Mouse (Mus musculus) MEL (cell line): ENCODE measurements at regions not wholly inside any gene's neighbourhood (a gene's known extent, or its start where the extent isn't known, plus 50 kb on each side); places are given as distances from the start of the nearest gene placed in this dataset.

Experiments used
- DNase-seq: peaks from one replicate; pipeline ENCODE4 v3.0.0; 2011; ENCODE audit warnings: low read depth, low spot score
- H3K27ac ChIP-seq: 2 replicates; pipeline ENCODE4 v1.5.1; 2012; ENCODE audit warnings: low read depth, mild to moderate bottlenecking, control low read depth, low read length, moderate library complexity; ENCODE audit not compliant: control insufficient read depth
- H3K27me3 ChIP-seq, 2 experiments: fragments of 150-350 bp in 1 of 2; sonication (generic) in 1 of 2; 2 replicates each; pipeline ENCODE4 v1.6.1; 2012; ENCODE audit warnings: low read length in 2 of 2, mild to moderate bottlenecking in 2 of 2, improper control_type of control experiment in 1 of 2, moderate library complexity in 1 of 2; ENCODE audit not compliant: insufficient read depth in 2 of 2, control insufficient read depth in 1 of 2
- H3K36me3 ChIP-seq, 2 experiments: 2 replicates each; pipeline ENCODE4 v1.6.1; 2012 to 2014; ENCODE audit warnings: low read length in 2 of 2, improper control_type of control experiment in 1 of 2, inconsistent platforms in 1 of 2, mild to moderate bottlenecking in 1 of 2; ENCODE audit not compliant: insufficient read depth in 2 of 2, control insufficient read depth in 1 of 2
- H3K4me1 ChIP-seq, 2 experiments: fragments of 150-350 bp in 1 of 2; sonication (generic) in 1 of 2; 2 replicates each; pipeline ENCODE4 v1.6.1; 2012; ENCODE audit warnings: low read length in 2 of 2, improper control_type of control experiment in 1 of 2, mild to moderate bottlenecking in 1 of 2; ENCODE audit not compliant: insufficient read depth in 2 of 2, control insufficient read depth in 1 of 2
- H3K4me3 ChIP-seq, 2 experiments: fragments of 150-350 bp in 1 of 2; sonication (generic) in 1 of 2; 2 replicates each; pipeline ENCODE4 v1.5.1; 2012; ENCODE audit warnings: low read depth in 2 of 2, low read length in 2 of 2, mild to moderate bottlenecking in 2 of 2, moderate library complexity in 2 of 2, control low read depth in 1 of 2, improper control_type of control experiment in 1 of 2; ENCODE audit not compliant: control insufficient read depth in 1 of 2, insufficient read depth in 1 of 2
- H3K79me2 ChIP-seq: 2 replicates; pipeline ENCODE4 v1.6.1; 2012; ENCODE audit warnings: mild to moderate bottlenecking, low read length, moderate library complexity; ENCODE audit not compliant: control insufficient read depth, poor library complexity, insufficient read depth
- H3K9ac ChIP-seq: 2 replicates; pipeline ENCODE4 v1.6.1; 2012; ENCODE audit warnings: low read depth, mild to moderate bottlenecking, control low read depth, low read length, moderate library complexity; ENCODE audit not compliant: control insufficient read depth, poor library complexity, severe bottlenecking
- H3K9me3 ChIP-seq: fragments of 150-350 bp; sonication (generic); replicated peaks from 2 replicates; pipeline ENCODE4 v1.6.1; 2012; ENCODE audit warnings: mild to moderate bottlenecking, low read length, improper control_type of control experiment, moderate library complexity; ENCODE audit not compliant: insufficient read depth
- BHLHE40 ChIP-seq: IDR thresholded peaks from 2 replicates; pipeline ENCODE4 v1.6.1; 2012; ENCODE audit warnings: low read depth, mild to moderate bottlenecking, inconsistent platforms, low read length, improper control_type of control experiment, borderline replicate concordance
- CHD1 ChIP-seq: IDR thresholded peaks from 2 replicates; pipeline ENCODE4 v1.6.1; 2012; ENCODE audit warnings: low read depth, mild to moderate bottlenecking, inconsistent platforms, low read length, improper control_type of control experiment
- CTCF ChIP-seq, 3 experiments: IDR thresholded peaks in 2 of 3; conservative IDR thresholded peaks in 1 of 3; 2 replicates each; pipeline ENCODE4 v1.5.1; 2011 to 2012; ENCODE audit warnings: low read length in 3 of 3, low read depth in 2 of 3, mild to moderate bottlenecking in 2 of 3, improper control_type of control experiment in 1 of 3, inconsistent platforms in 1 of 3, mixed read lengths in 1 of 3, moderate library complexity in 1 of 3; ENCODE audit not compliant: control insufficient read depth in 1 of 3, insufficient read depth in 1 of 3, poor library complexity in 1 of 3, severe bottlenecking in 1 of 3
- E2F4 ChIP-seq: IDR thresholded peaks from 2 replicates; pipeline ENCODE4 v1.6.1; 2011; ENCODE audit warnings: low read depth, low read length, improper control_type of control experiment, borderline replicate concordance
- ELF1 ChIP-seq: IDR thresholded peaks from 2 replicates; pipeline ENCODE4 v1.6.1; 2014; ENCODE audit warnings: low read depth, mild to moderate bottlenecking, inconsistent platforms, low read length, improper control_type of control experiment, moderate library complexity
- ETS1 ChIP-seq: IDR thresholded peaks from 2 replicates; pipeline ENCODE4 v1.6.1; 2012; ENCODE audit warnings: low read depth, mild to moderate bottlenecking, inconsistent platforms, low read length, improper control_type of control experiment, moderate library complexity
- GATA1 ChIP-seq: IDR thresholded peaks from 2 replicates; pipeline ENCODE4 v1.6.1; 2011; ENCODE audit warnings: low read depth, low read length, improper control_type of control experiment
- JUND ChIP-seq: IDR thresholded peaks from 2 replicates; pipeline ENCODE4 v1.6.1; 2011; ENCODE audit warnings: low read depth, mild to moderate bottlenecking, improper control_type of control experiment, low read length
- KAT2A ChIP-seq: conservative IDR thresholded peaks from 2 replicates; pipeline ENCODE4 v1.6.1; 2012; ENCODE audit warnings: low read depth, low read length, improper control_type of control experiment, inconsistent platforms
- MAX ChIP-seq: IDR thresholded peaks from 2 replicates; pipeline ENCODE4 v1.6.1; 2011; ENCODE audit warnings: low read length, improper control_type of control experiment
- MEF2A ChIP-seq: IDR thresholded peaks from 2 replicates; pipeline ENCODE4 v1.6.1; 2014; ENCODE audit warnings: low read depth, mild to moderate bottlenecking, inconsistent platforms, low read length, improper control_type of control experiment; ENCODE audit not compliant: poor library complexity, insufficient replicate concordance, severe bottlenecking; ENCODE audit errors: extremely low read depth
- MXI1 ChIP-seq: IDR thresholded peaks from 2 replicates; pipeline ENCODE4 v1.6.1; 2011; ENCODE audit warnings: mild to moderate bottlenecking, low read depth, low read length, improper control_type of control experiment
- MYB ChIP-seq: IDR thresholded peaks from 2 replicates; pipeline ENCODE4 v1.6.1; 2011; ENCODE audit warnings: mild to moderate bottlenecking, low read depth, low read length, improper control_type of control experiment
- NRF1 ChIP-seq: IDR thresholded peaks from 2 replicates; pipeline ENCODE4 v1.6.1; 2014; ENCODE audit warnings: low read depth, mild to moderate bottlenecking, inconsistent platforms, low read length, improper control_type of control experiment, moderate library complexity; ENCODE audit not compliant: poor library complexity, insufficient read depth, severe bottlenecking
- SMC3 ChIP-seq: IDR thresholded peaks from 2 replicates; pipeline ENCODE4 v1.6.1; 2011; ENCODE audit warnings: low read depth, low read length, improper control_type of control experiment
- USF2 ChIP-seq, 2 experiments: IDR thresholded peaks; 2 replicates each; pipeline ENCODE4 v1.6.1; 2011 to 2012; ENCODE audit warnings: improper control_type of control experiment in 2 of 2, low read length in 2 of 2, borderline replicate concordance in 1 of 2, inconsistent platforms in 1 of 2, low read depth in 1 of 2, mild to moderate bottlenecking in 1 of 2; ENCODE audit not compliant: insufficient read depth in 1 of 2
- ZC3H11A ChIP-seq: IDR thresholded peaks from 2 replicates; pipeline ENCODE4 v1.6.1; 2012; ENCODE audit warnings: low read depth, mild to moderate bottlenecking, inconsistent platforms, low read length, improper control_type of control experiment

DNA sequence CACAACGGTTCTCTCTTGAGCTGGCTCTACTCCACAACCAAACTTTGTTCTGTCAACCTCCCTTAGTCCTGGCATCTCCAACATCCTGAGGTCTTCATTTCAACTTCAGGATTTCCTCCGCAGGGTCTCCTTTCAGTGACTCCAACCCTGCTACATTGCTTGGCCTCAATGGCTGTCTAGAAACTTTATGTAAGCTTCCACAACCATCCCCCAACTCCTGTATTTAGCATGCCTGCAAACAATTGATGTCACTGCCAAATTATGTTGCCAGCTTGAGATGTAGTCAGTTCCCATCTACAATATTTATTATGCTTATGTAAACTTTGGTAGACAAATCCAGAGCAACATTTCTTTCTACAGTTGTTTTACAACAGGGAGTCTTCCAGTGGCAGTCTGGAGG, 336.4 kb upstream of the Meis1 start:
- no peaks in the 10 kb centered on the region for H3K4me1 ChIP-seq
- no peaks in the 10 kb centered on the region for H3K9me3 ChIP-seq
- TF ChIP-seq JUND (no peak), MXI1 (no peak)
- TF ChIP-seq, all 39 proteins: peak for 0
- H3K27ac ChIP-seq = no peak overlapping the region
- no peak overlapping the region for H3K9ac ChIP-seq
- no peaks in the 10 kb centered on the region for H3K79me2 ChIP-seq
- peaks cover 1 to 2% of the 10 kb centered on the region in 2 experiments; a peak in 3 of 4 replicates for H3K27me3 ChIP-seq
- DNase-seq = no peak
- no peaks in the 10 kb centered on the region for H3K36me3 ChIP-seq
- no peak overlapping the region for H3K4me3 ChIP-seq

DNA sequence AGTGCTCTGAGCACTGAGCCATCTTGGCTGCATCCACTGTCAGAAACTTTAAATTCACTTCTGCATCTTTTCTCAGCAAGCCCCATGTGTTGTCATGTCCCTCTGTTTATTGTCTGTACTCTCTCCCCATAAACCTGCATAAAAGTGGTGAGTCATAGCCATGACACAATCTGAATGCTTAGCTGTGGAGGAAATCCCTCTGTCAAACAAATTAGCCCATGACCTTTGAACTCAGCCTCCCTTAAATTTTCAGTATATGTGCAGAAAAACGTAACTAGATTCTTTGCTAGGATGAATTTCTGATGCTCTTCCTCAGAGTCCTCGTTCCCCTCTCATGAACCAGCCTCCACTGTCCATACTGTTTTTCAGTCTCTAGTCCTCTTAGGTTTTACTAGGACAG, 337.4 kb upstream of the Meis1 start:
- Histone ChIP-seq H3K27ac (no peak overlapping the region), H3K9ac (no peak overlapping the region), H3K79me2 (no peaks in the 10 kb centered on the region), H3K4me3 (no peak overlapping the region), H3K27me3 (peaks cover 1 to 2% of the 10 kb centered on the region in 2 experiments; a peak in 3 of 4 replicates), H3K36me3 (no peaks in the 10 kb centered on the region), H3K4me1 (no peaks in the 10 kb centered on the region), H3K9me3 (no peaks in the 10 kb centered on the region)
- no peak for DNase-seq
- TF ChIP-seq ETS1 (no peak), GATA1 (no peak), MEF2A (no peak), CTCF (IDR thresholded peaks at IDR 0.05 in 2 of 3, conservative IDR thresholded peaks at IDR 0.05 in 1 of 3; ENCODE audit: control insufficient read depth in 1 of 3, insufficient read depth in 1 of 3, low read depth in 2 of 3, low read length in 3 of 3, poor library complexity in 1 of 3, severe bottlenecking in 1 of 3) (no peak), ZC3H11A (no peak), KAT2A (no peak), JUND (no peak), SMC3 (no peak), BHLHE40 (no peak), MAX (no peak), CHD1 (no peak), ELF1 (no peak), MYB (no peak), NRF1 (no peak), USF2 (IDR thresholded peaks at IDR 0.05; ENCODE audit: borderline replicate concordance in 1 of 2, insufficient read depth in 1 of 2, low read depth in 1 of 2, low read length in 2 of 2) (no peak), E2F4 (no peak)
